Mouse (Mus musculus) kidney, adult 11 months (tissue): ENCODE results near the gene Rhoh.

Experiments
- DNase-seq: peaks from one replicate; pipeline ENCODE4 v3.0.0; 2022

Rhoh gene

GRCm38 (mm10) chr5:65933258-65933657 is 72.2 kb downstream of the Rhoh start:
- no peak for DNase-seq

- DNase-seq: no peak
Observed at GRCm38 (mm10) chr5:65933764-65934163, 72.8 kb downstream of the Rhoh start.

- no peak for DNase-seq
Observed at GRCm38 (mm10) chr5:65934783-65935182, 73.8 kb downstream of the Rhoh start, which contains the start of gene Chrna9. Gene Chrna9 (plus strand): TSS chr5:65934921.

GRCm38 (mm10) chr5:65937011-65937726 is 76.2 kb downstream of the Rhoh start:
- DNase-seq: no peak

GRCm38 (mm10) chr5:65937998-65938715 is 77.1 kb downstream of the Rhoh start:
- peak; percentile 64 for DNase-seq

- DNase-seq: no peak
Observed at GRCm38 (mm10) chr5:65941145-65941544, 80.1 kb downstream of the Rhoh start.
